Mouse (Mus musculus) embryonic facial prominence, embryonic 14.5 days (tissue): ENCODE measurements at regions not wholly inside any gene's neighbourhood (a gene's known extent, or its start where the extent isn't known, plus 50 kb on each side); places are given as distances from the start of the nearest gene placed in this dataset.

Experiments used
- ATAC-seq: fragments of 200-750 bp; cut with Nextera tagmentation; 2 replicates; pipeline ENCODE4 v1.8.0; 2017; ENCODE audit warnings: low read depth, moderate number of reproducible peaks, moderate TSS enrichment
- DNase-seq: peaks from one replicate; pipeline ENCODE4 v3.0.0-alpha.2; 2015; ENCODE audit warnings: low spot score
- H3K27ac ChIP-seq: fragments of 300-500 bp; sonication (generic); replicated peaks from 2 replicates; pipeline ENCODE4 v1.5.1; 2014; ENCODE audit warnings: low read depth, mild to moderate bottlenecking, low read length, moderate library complexity
- H3K27me3 ChIP-seq: fragments of 300-500 bp; sonication (generic); replicated peaks from 2 replicates; pipeline ENCODE4 v1.6.1; 2014; ENCODE audit warnings: low read length; ENCODE audit not compliant: control insufficient read depth, insufficient read depth
- H3K36me3 ChIP-seq: fragments of 300-500 bp; sonication (generic); 2 replicates; pipeline ENCODE4 v1.6.1; 2014; ENCODE audit warnings: low read length, mixed read lengths; ENCODE audit not compliant: control insufficient read depth, insufficient read depth
- H3K4me1 ChIP-seq: fragments of 300-500 bp; sonication (generic); 2 replicates; pipeline ENCODE4 v1.6.1; 2014; ENCODE audit warnings: antibody characterized with exemption, low read length; ENCODE audit not compliant: control insufficient read depth, insufficient read depth
- H3K4me2 ChIP-seq: fragments of 300-500 bp; sonication (generic); 2 replicates; pipeline ENCODE4 v1.6.1; 2014; ENCODE audit warnings: low read depth, mild to moderate bottlenecking, low read length, moderate library complexity, mixed read lengths
- H3K4me3 ChIP-seq: fragments of 300-500 bp; sonication (generic); 2 replicates; pipeline ENCODE4 v1.5.1; 2014; ENCODE audit warnings: low read depth, mild to moderate bottlenecking, low read length
- H3K9ac ChIP-seq: fragments of 300-500 bp; sonication (generic); 2 replicates; pipeline ENCODE4 v1.6.1; 2014; ENCODE audit warnings: low read depth, mild to moderate bottlenecking, low read length, moderate library complexity, mixed read lengths
- H3K9me3 ChIP-seq: fragments of 300-500 bp; sonication (generic); 2 replicates; pipeline ENCODE4 v1.6.1; 2016; ENCODE audit warnings: low read length; ENCODE audit not compliant: control insufficient read depth
- WGBS: fragments of 180-500 bp; shearing (Covaris S2); extraction: QIAGEN DNeasy Blood & Tissue Kit; methylation state at CpG from one replicate; pipeline ENCODE4 v1.1.7; 2014; 5-methylcytosine and 5-hydroxymethylcytosine counted together

GRCm38 (mm10) chr4:5301461-5301860 is 508.3 kb upstream of the Impad1 start:
- 81% methylated on average over 3 of the region's 3 CpGs for WGBS
- ATAC-seq (no peak), DNase-seq (no peak)
- Histone ChIP-seq H3K4me3 (no peak overlapping the region), H3K9ac (no peak overlapping the region), H3K36me3 (no peaks in the 10 kb centered on the region), H3K4me2 (no peak overlapping the region), H3K27ac (no peak overlapping the region), H3K27me3 (no peaks in the 10 kb centered on the region), H3K4me1 (no peaks in the 10 kb centered on the region), H3K9me3 (no peaks in the 10 kb centered on the region)

- DNase-seq = no peak
- no peaks in the 10 kb centered on the region for H3K27me3 ChIP-seq
- no peaks in the 10 kb centered on the region for H3K36me3 ChIP-seq
- H3K9me3 ChIP-seq = no peaks in the 10 kb centered on the region
- H3K9ac ChIP-seq = no peak overlapping the region
- no peaks in the 10 kb centered on the region for H3K4me1 ChIP-seq
- no peak overlapping the region for H3K4me2 ChIP-seq
- no peak for ATAC-seq
- 76% methylated on average over 1 of the region's 1 CpGs for WGBS
- no peak overlapping the region for H3K27ac ChIP-seq
- no peak overlapping the region for H3K4me3 ChIP-seq
Observed at GRCm38 (mm10) chr4:5301017-5301416, 507.9 kb upstream of the Impad1 start.

DNA sequence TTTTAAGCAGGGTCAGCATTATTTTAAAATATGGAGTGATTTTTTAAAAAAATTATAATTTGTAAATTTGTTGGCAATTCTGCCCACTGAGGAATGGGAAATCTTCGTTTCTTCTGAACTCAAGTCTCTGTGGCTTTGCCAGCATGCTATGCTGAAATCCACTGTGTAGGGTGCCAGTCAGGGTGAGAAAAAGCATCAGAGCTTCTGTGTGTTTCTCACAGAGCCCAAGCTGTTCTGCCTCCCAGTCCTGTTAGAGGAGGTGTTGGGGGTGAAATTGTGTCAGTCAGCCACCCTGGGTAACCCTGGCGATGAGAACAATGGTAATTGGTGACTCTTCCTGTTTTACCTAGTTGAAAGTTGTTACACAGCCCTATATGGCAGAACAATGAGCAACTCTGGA is 506.1 kb upstream of the Impad1 start:
- H3K27ac ChIP-seq = no peak overlapping the region
- H3K4me1 ChIP-seq = no peaks in the 10 kb centered on the region
- H3K4me2 ChIP-seq = no peak overlapping the region
- WGBS = 88% methylated on average over 2 of the region's 2 CpGs
- no peak overlapping the region for H3K4me3 ChIP-seq
- no peaks in the 10 kb centered on the region for H3K9me3 ChIP-seq
- DNase-seq (no peak), ATAC-seq (no peak)
- no peaks in the 10 kb centered on the region for H3K36me3 ChIP-seq
- no peaks in the 10 kb centered on the region for H3K27me3 ChIP-seq
- H3K9ac ChIP-seq = no peak overlapping the region

GRCm38 (mm10) chr4:5294030-5294429 is 500.9 kb upstream of the Impad1 start:
- H3K4me1 ChIP-seq = no peaks in the 10 kb centered on the region
- H3K9ac ChIP-seq = no peak overlapping the region
- DNase-seq (no peak), ATAC-seq (no peak)
- no peaks in the 10 kb centered on the region for H3K9me3 ChIP-seq
- 83% methylated on average over 1 of the region's 1 CpGs for WGBS
- H3K4me2 ChIP-seq = no peak overlapping the region
- no peak overlapping the region for H3K4me3 ChIP-seq
- no peaks in the 10 kb centered on the region for H3K36me3 ChIP-seq
- H3K27me3 ChIP-seq = no peaks in the 10 kb centered on the region
- no peak overlapping the region for H3K27ac ChIP-seq

DNA sequence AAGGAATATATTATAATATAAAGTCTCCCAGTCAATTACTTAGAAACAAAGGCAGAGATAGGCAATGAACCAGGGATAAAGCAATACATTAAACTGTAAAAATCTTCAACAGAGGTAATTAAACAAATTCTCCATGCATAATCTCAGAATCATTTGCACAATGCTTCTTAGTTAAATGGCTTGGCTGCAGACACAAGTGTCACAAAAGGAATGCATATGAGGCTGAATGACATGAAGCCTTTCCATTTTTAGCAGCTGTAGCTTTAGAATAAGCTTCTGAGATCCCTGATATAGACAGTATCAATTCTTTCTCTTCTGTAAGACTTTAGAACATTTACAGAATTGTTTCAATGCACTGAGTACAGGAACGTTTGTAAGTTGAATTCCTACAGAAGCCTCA is 483.0 kb upstream of the Impad1 start:
- Histone ChIP-seq H3K4me1 (no peaks in the 10 kb centered on the region), H3K27ac (no peak overlapping the region), H3K9me3 (no peaks in the 10 kb centered on the region), H3K4me3 (no peak overlapping the region), H3K36me3 (no peaks in the 10 kb centered on the region), H3K27me3 (no peaks in the 10 kb centered on the region), H3K9ac (no peak overlapping the region), H3K4me2 (no peak overlapping the region)
- WGBS = 56% methylated on average over 1 of the region's 1 CpGs
- no peak for DNase-seq
- ATAC-seq = no peak
